Mouse (Mus musculus): ENCODE data around the gene Pradc1. TPM values are rescaled to one million over a fixed set of nuclear protein-coding genes. Genes with fewer than 3 reads are reported as not detected.

Gene Pradc1
- total and polyA plus RNA-seq, 2 experiments, result 6.3 to 19.7 TPM

DNA sequence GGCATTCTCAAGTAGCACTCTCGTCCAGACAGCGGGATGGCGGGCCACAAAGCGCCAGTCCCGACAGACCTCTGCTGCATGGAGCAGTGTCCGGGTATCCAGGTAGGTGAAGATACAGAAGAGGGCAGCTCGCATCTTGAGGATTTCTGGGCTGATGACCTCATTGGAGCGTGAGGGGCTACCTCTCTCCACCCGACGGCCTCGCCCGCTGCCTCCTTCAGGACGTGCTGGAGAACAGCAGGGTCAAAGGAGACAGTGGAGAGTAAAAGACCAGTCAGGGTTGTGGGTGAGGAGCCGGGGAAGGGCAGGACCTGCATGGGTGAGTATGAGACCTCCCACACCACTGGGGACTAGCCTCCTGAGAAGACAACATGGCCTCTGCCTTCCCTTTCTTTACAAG, 26.6 kb upstream of the Pradc1 start:
- Histone ChIP-seq H3K79me2 (ENCODE audit: control insufficient read depth, insufficient read depth, low read length) (no peaks in the 10 kb centered on the region), H3K9ac (ENCODE audit: low read depth, low read length) (no peak overlapping the region), H3K4me1 (ENCODE audit: control insufficient read depth, insufficient read depth, low read length) (no peaks in the 10 kb centered on the region), H3K4me3 (ENCODE audit: insufficient read depth, low read depth, low read length) (no peak overlapping the region), H3K27ac (replicated peaks; ENCODE audit: insufficient read depth, low read depth, low read length) (no peak overlapping the region), H3K36me3 (ENCODE audit: control insufficient read depth, insufficient read depth, low read length) (no peaks in the 10 kb centered on the region), H3K27me3 (ENCODE audit: control insufficient read depth, insufficient read depth, low read length) (peaks cover 2% of the 10 kb centered on the region; the same call in 1 of the 2 replicates)
- 38% methylated on average over 14 of the region's 14 CpGs for WGBS
- TF ChIP-seq CTCF (IDR thresholded peaks at IDR 0.05; ENCODE audit: low read depth, low read length) (no peak), POLR2A (IDR thresholded peaks at IDR 0.05; ENCODE audit: extremely low read depth, insufficient read depth, low read length) (no peak)
- no peak for DNase-seq (ENCODE audit: extremely low read depth, low read depth, low spot score)

GRCm38 (mm10) chr6:85477366-85477917, 25.7 kb upstream of the Pradc1 start:
- peaks cover 2% of the 10 kb centered on the region; the same call in 1 of the 2 replicates for H3K27me3 ChIP-seq (ENCODE audit: control insufficient read depth, insufficient read depth, low read length)
- WGBS, result 32% methylated on average over 10 of the region's 10 CpGs
- no peak for DNase-seq (ENCODE audit: extremely low read depth, low read depth, low spot score)

DNA sequence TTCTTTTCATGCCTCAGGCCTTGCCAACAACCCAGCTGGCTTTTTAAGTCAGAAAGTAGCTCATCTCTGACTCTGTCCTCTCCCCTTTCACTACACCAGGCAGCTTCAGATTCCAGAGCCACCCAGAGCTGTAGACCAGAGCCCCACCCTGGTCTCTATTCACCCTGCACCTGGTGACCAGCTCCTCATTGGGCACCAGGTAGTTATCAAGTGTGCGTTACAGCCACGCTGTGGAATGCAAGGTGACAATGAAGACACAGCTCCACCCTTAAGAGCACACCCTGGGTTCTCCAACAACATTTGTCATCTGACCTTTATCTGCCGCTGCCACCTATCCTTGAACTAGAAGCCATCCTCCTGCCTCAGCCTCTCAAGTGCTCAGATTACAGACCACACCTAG, 23.8 kb upstream of the Pradc1 start:
- WGBS, result 81% methylated on average over 3 of the region's 3 CpGs
- Histone ChIP-seq H3K36me3 (ENCODE audit: control insufficient read depth, insufficient read depth, low read length) (no peaks in the 10 kb centered on the region), H3K27me3 (ENCODE audit: control insufficient read depth, insufficient read depth, low read length) (no peaks in the 10 kb centered on the region), H3K79me2 (ENCODE audit: control insufficient read depth, insufficient read depth, low read length) (no peaks in the 10 kb centered on the region), H3K27ac (replicated peaks; ENCODE audit: insufficient read depth, low read depth, low read length) (no peak overlapping the region), H3K4me1 (ENCODE audit: control insufficient read depth, insufficient read depth, low read length) (no peaks in the 10 kb centered on the region), H3K9ac (ENCODE audit: low read depth, low read length) (no peak overlapping the region), H3K4me3 (ENCODE audit: insufficient read depth, low read depth, low read length) (no peak overlapping the region)
- TF ChIP-seq CTCF (IDR thresholded peaks at IDR 0.05; ENCODE audit: low read depth, low read length), result no peak
- no peak for TF ChIP-seq POLR2A (IDR thresholded peaks at IDR 0.05; ENCODE audit: extremely low read depth, insufficient read depth, low read length)
- no peak for DNase-seq (ENCODE audit: extremely low read depth, low read depth, low spot score)

More at GRCm38 (mm10) chr6:85477366-85477917, 25.7 kb upstream of the Pradc1 start:
- H3K4me1 ChIP-seq (ENCODE audit: control insufficient read depth, insufficient read depth, low read length), result no peaks in the 10 kb centered on the region
- no peak overlapping the region for H3K27ac ChIP-seq (replicated peaks; ENCODE audit: insufficient read depth, low read depth, low read length)
- no peak overlapping the region for H3K9ac ChIP-seq (ENCODE audit: low read depth, low read length)
- no peaks in the 10 kb centered on the region for H3K36me3 ChIP-seq (ENCODE audit: control insufficient read depth, insufficient read depth, low read length)
- H3K4me3 ChIP-seq (ENCODE audit: insufficient read depth, low read depth, low read length), result no peak overlapping the region
- H3K79me2 ChIP-seq (ENCODE audit: control insufficient read depth, insufficient read depth, low read length), result no peaks in the 10 kb centered on the region
- TF ChIP-seq POLR2A (IDR thresholded peaks at IDR 0.05; ENCODE audit: extremely low read depth, insufficient read depth, low read length) (no peak), CTCF (IDR thresholded peaks at IDR 0.05; ENCODE audit: low read depth, low read length) (peak; percentile 81)

GRCm38 (mm10) chr6:85472542-85472941, 20.8 kb upstream of the Pradc1 start:
- H3K27me3 ChIP-seq (ENCODE audit: control insufficient read depth, insufficient read depth, low read length), result no peaks in the 10 kb centered on the region
- no peaks in the 10 kb centered on the region for H3K4me1 ChIP-seq (ENCODE audit: control insufficient read depth, insufficient read depth, low read length)
- peaks cover 9% of the 10 kb centered on the region; the same call in 1 of the 2 replicates for H3K36me3 ChIP-seq (ENCODE audit: control insufficient read depth, insufficient read depth, low read length)
- H3K27ac ChIP-seq (replicated peaks; ENCODE audit: insufficient read depth, low read depth, low read length), result no peak overlapping the region
- TF ChIP-seq POLR2A (IDR thresholded peaks at IDR 0.05; ENCODE audit: extremely low read depth, insufficient read depth, low read length) (no peak), CTCF (IDR thresholded peaks at IDR 0.05; ENCODE audit: low read depth, low read length) (no peak)
- H3K4me3 ChIP-seq (ENCODE audit: insufficient read depth, low read depth, low read length), result no peak overlapping the region
- no peak for DNase-seq (ENCODE audit: extremely low read depth, low read depth, low spot score)
- H3K79me2 ChIP-seq (ENCODE audit: control insufficient read depth, insufficient read depth, low read length), result no peaks in the 10 kb centered on the region
- 73% methylated on average over 5 of the region's 5 CpGs for WGBS
- no peak overlapping the region for H3K9ac ChIP-seq (ENCODE audit: low read depth, low read length)

- Histone ChIP-seq H3K9ac (ENCODE audit: low read depth, low read length) (no peak overlapping the region), H3K36me3 (ENCODE audit: control insufficient read depth, insufficient read depth, low read length) (peaks cover 14% of the 10 kb centered on the region; the same call in 1 of the 2 replicates), H3K27me3 (ENCODE audit: control insufficient read depth, insufficient read depth, low read length) (no peaks in the 10 kb centered on the region), H3K4me3 (ENCODE audit: insufficient read depth, low read depth, low read length) (no peak overlapping the region), H3K27ac (replicated peaks; ENCODE audit: insufficient read depth, low read depth, low read length) (no peak overlapping the region), H3K4me1 (ENCODE audit: control insufficient read depth, insufficient read depth, low read length) (no peaks in the 10 kb centered on the region), H3K79me2 (ENCODE audit: control insufficient read depth, insufficient read depth, low read length) (no peaks in the 10 kb centered on the region)
- 68% methylated on average over 8 of the region's 8 CpGs for WGBS
- DNase-seq (ENCODE audit: extremely low read depth, low read depth, low spot score), result no peak
- TF ChIP-seq CTCF (IDR thresholded peaks at IDR 0.05; ENCODE audit: low read depth, low read length) (no peak), POLR2A (IDR thresholded peaks at IDR 0.05; ENCODE audit: extremely low read depth, insufficient read depth, low read length) (no peak)
These were observed 20.2 kb upstream of the Pradc1 start for GRCm38 (mm10) chr6:85471962-85472361.

DNA sequence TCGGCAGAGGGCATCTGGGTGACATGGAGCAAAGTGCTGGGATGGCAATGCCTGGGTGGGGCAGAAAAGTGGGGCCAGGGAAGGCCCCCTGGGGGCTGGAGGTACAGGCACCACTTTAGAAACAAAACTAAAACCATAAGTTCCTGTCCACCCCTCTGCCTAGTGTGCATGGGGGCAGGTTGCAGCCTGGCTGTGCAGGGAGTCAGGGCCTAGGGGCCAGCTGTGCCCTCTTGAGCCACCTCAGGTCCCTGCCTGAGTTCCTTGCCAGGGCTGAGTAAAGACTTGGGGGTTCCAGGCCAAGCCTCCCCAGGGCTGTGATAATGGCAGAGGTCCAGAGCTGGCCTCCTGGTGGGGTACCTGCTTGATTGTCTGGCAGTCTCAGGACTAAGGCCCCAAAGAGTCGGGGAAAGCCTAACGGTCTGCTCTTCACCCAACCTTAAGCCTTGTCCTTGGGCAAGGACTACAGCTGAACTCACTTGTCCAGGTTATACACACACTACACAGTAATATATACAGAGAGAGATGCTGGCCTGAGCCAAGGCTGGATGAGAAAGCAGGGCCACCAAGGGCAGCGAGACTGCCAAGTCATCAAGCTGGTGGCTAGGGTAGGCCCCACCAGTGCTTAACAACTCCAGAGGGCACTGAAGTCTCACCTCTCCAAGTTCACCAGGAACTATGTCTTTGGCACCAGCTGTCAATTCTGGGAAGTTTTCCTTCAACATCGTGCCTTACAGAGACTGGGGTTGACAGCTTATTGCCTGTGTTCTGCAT, 18.1 kb upstream of the Pradc1 start:
- H3K27ac ChIP-seq (replicated peaks; ENCODE audit: insufficient read depth, low read depth, low read length), result no peak overlapping the region
- no peaks in the 10 kb centered on the region for H3K27me3 ChIP-seq (ENCODE audit: control insufficient read depth, insufficient read depth, low read length)
- 71% methylated on average over 5 of the region's 5 CpGs for WGBS
- no peak overlapping the region for H3K4me3 ChIP-seq (ENCODE audit: insufficient read depth, low read depth, low read length)
- no peak overlapping the region for H3K9ac ChIP-seq (ENCODE audit: low read depth, low read length)
- TF ChIP-seq POLR2A (IDR thresholded peaks at IDR 0.05; ENCODE audit: extremely low read depth, insufficient read depth, low read length) (no peak), CTCF (IDR thresholded peaks at IDR 0.05; ENCODE audit: low read depth, low read length) (no peak)
- no peaks in the 10 kb centered on the region for H3K79me2 ChIP-seq (ENCODE audit: control insufficient read depth, insufficient read depth, low read length)
- no peak for DNase-seq (ENCODE audit: extremely low read depth, low read depth, low spot score)
- H3K4me1 ChIP-seq (ENCODE audit: control insufficient read depth, insufficient read depth, low read length), result no peaks in the 10 kb centered on the region
- H3K36me3 ChIP-seq (ENCODE audit: control insufficient read depth, insufficient read depth, low read length), result peaks cover 33% of the 10 kb centered on the region
